Mouse (Mus musculus): ENCODE measurements at regions not wholly inside any gene's neighbourhood (a gene's known extent, or its start where the extent isn't known, plus 50 kb on each side); places are given as distances from the start of the nearest gene placed in this dataset.

- TF ChIP-seq CTCF (IDR thresholded peaks at IDR 0.05; ENCODE audit: insufficient read depth, low read depth, low read length), result no peak
- TF ChIP-seq POLR2A (IDR thresholded peaks at IDR 0.05; ENCODE audit: insufficient read depth, low read depth, low read length), result no peak
These were observed 518.5 kb downstream of the Rnf144a start for GRCm38 (mm10) chr12:25896543-25896942.
